Mouse (Mus musculus): ENCODE data around the gene Mettl15.

Mettl15 gene

GRCm38 (mm10) chr2:109156131-109156530 is 124.4 kb downstream of the Mettl15 start:
- no peak for DNase-seq

GRCm38 (mm10) chr2:109153402-109154050 is 127.0 kb downstream of the Mettl15 start:
- no peak for DNase-seq

DNA sequence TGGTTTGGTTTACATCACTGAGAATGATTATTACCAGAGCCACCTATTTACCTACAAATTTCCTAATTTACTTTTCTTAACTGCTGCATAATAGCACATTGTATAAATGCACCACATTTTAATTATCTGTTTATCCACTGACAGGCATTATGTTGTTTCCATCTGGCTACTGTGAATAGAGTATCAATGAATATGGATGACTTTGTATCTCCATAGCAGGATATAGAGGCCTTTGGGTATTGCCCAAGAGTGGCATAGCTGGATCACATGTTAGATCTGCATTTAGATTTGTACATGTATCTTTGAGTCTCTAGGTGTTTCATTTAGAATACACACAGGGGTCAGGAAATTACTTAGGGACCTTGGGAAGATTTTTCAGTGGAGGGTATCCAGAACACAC is 133.3 kb downstream of the Mettl15 start:
- no peak for DNase-seq

DNA sequence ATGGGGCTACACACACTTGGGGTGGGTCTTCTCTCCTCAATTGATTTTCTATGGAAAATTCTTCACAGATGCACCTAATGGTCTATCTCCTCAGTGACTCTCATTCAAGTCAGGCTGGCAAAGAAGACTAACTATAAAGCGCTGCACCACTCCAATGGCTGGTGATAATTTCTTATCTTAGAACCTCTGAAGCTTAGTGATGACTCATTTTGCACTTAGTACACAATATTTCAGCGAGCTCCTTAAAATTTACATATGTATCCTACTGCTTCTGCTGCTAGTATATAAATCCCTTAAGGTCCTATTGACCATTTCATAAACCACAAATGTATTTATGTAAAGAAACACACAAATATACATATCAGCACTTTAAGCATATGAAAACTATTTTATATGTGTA is 136.1 kb downstream of the Mettl15 start:
- DNase-seq, result no peak

DNA sequence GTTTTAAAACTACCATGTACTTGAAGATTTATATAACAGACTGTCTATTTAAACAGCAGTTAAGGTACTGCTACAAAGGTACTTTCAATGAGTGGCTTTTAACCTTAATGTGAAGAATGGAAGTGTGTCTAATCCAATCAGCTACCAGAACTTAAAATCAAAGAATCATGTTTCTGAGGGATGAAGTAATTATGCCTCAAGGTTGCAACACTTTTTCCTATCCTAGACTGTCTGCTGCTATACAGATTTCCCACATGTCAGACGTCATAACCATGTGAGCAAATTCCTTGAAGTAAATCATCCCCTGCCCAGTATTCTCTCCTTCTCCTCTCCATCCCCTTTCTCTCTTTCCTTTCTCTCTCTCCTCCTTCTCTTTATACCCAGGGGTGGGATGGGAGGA is 140.2 kb downstream of the Mettl15 start:
- no peak for DNase-seq

DNA sequence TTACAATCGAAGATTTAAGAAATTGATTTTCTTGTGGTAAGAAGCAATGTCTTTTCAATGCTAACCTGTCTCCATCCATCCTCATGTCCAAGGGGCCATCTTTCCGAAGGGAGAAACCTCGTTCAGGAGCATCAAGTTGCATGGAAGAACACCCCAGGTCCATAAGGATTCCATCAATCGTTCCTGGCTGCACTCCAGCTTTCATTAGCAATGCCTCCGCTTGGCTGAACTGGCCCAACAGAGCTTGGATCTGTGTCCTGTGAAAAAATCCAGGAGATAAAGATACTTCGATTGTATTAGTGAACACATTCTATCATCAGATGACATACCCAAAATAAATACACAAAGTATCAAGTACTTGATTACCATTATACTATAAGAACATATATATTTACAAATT is 143.3 kb downstream of the Mettl15 start:
- no peak for DNase-seq

DNA sequence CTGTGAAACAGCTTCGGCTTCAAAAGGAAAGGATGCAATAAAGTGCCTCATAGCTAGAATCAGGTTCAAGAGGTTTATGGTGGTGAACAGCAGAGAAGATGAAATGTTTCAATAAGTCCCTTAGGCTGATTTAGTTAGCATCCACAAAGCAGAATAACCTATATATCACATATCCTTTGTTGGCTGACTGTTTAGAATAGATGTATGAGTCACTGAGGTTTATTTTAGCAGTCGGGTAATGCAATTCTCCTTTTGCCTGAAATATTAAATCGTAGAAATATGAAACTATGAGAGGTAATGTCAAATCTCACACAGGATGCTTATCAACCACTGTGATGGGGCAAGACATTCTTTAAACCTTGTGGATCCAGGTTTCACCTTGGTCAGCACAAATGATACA is 149.8 kb downstream of the Mettl15 start:
- no peak for DNase-seq

DNA sequence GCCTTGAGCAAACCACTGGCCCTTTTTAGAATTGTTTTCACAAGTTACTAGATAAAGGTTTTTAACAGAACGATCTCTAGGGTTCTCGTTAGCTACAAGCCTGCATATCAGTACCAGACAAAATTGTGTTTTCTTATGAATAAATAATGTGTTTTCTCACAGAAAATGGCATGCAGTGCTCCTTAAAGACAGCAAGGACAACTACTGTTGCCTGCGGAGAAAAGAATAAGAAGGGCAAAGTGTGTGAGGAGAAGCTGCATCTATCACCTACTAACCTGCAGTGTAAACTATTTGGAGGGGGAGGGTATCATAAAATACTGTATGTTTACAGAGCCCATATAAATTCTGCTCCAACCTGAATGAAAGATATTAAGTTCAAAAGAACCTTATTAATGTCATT is 150.6 kb downstream of the Mettl15 start:
- no peak for DNase-seq

- DNase-seq, result no peak
Measured at GRCm38 (mm10) chr2:109105773-109106484, 174.6 kb downstream of the Mettl15 start.

- no peak for DNase-seq
Measured at GRCm38 (mm10) chr2:109049686-109050085, 230.9 kb downstream of the Mettl15 start.
